Mouse (Mus musculus) stomach, postnatal 0 days (tissue): ENCODE measurements around the gene Trak2.
"Not testable (repeated sequence)": the region's sequence is repeated elsewhere in the genome, so short reads cannot be mapped to it uniquely, and the experiment has no call there.

Source experiments
- CTCF ChIP-seq: IDR thresholded peaks from 2 replicates; pipeline ENCODE4 v1.5.1; 2016; ENCODE audit warnings: antibody characterized with exemption, low read depth, mild to moderate bottlenecking, moderate library complexity
- EP300 ChIP-seq: optimal IDR thresholded peaks from 2 replicates; pipeline ENCODE3; 2016; ENCODE audit warnings: antibody characterized with exemption

GRCm38 (mm10) chr1:58897561-58897960 is 75.7 kb downstream of the Trak2 start:
- TF ChIP-seq CTCF, result peak; percentile 74
- not testable (repeated sequence) for TF ChIP-seq EP300
